Mouse (Mus musculus) ovary, postnatal 10 days (tissue): ENCODE measurements around the gene Gtf2h3.

Source experiments
- DNase-seq: peaks from one replicate; pipeline ENCODE4 v3.0.0; 2022; ENCODE audit warnings: low spot score

Gtf2h3 gene

DNA sequence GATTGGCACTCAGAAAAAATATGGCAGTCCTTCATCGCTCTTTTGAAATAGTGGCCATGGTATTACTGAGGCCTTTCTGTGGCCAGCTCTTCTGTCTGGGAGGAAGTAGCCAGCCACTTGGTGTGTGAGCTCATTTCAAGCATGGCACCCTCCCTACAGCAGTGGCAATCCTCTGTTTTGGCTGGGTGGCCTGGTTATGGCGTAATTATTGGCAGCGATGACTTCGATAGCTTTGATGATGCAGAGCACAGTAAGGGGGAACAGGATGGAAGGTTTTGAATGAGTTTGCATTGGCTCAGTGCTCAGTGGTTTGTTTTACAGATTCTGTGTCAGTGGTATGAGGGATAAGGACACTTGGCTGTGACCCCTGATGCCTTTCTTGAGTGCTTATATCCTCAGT, 57.8 kb downstream of the Gtf2h3 start:
- no peak for DNase-seq

DNA sequence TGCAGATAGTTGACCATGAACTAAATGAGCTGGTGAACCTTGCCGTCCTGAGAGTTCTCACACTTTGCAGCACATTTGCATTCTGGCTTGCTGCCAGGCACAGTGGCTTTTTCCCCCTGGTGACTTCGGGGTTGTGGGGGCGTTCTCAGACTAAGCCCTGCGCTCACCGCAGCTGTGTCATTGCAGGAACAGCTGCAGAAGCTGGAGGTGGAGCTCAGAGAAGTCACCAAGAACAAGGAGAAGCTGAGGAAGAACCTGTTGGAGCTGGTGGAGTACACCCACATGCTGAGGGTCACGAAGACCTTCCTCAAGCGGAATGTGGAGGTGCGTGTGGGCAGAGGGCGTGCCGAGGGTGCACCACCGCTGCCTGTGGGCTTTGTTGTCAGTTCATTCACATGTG, 58.4 kb downstream of the Gtf2h3 start:
- DNase-seq, result no peak

DNA sequence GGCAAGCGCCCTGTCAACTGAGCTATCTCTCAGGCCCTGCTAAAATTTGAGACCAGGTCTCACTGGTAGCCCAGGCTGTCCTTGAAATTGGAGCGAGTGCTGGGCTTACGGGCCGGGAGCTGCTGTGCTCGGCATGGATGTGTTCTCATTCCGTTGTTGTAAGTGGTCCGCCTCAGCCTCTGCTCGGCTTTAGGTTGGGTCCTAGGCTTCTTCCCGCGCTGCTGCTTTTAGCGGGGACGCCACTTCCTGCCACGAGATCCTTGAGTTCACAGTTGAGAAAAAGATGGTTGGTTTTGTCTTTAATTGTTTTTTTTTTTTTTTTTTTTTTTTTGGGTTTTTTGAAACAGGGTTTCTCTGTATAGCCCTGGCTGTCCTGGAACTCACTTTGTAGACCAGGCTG, 58.9 kb downstream of the Gtf2h3 start:
- DNase-seq, result no peak
